ENCODE assay signal across 20 mouse cellular contexts in genomic region chr4:25337638-25338037, GRCm38 (mm10). TPM values are rescaled to one million over a fixed set of nuclear protein-coding genes. Genes with fewer than 3 reads are reported as not detected.
DNase-seq lines count a peak whose midpoint lies in the region; ATAC-seq and TF ChIP-seq lines count a peak whose summit lies in the region.
"Had no signal": no experiment of that assay in that cellular context is flagged by ENCODE, and none has a peak within 500 bp of the region (broad histone marks: within the 10 kb centered on the region; RNA-seq: fewer than 3 reads in every experiment).

No protein-coding gene starts in this region.

- POLR2A ChIA-PET in Patski (lab: Charles Lee) = no interaction called here

- no peaks in the 10 kb centered on the region for H3K36me3 ChIP-seq in hindbrain, postnatal 0 days (ENCODE audit: insufficient read depth, low read length)
- H3K36me3 ChIP-seq in hindbrain, embryonic 10.5 days = no peaks in the 10 kb centered on the region
- no peaks in the 10 kb centered on the region for H3K36me3 ChIP-seq in liver, adult 2 months (ENCODE audit: control insufficient read depth, insufficient read depth, low read length)
- H3K36me3 ChIP-seq in liver, embryonic 12.5 days = no peaks in the 10 kb centered on the region
- H3K36me3 ChIP-seq in ES-E14 (ENCODE audit: control insufficient read depth, insufficient read depth, low read length, poor library complexity, severe bottlenecking) = no peaks in the 10 kb centered on the region
- H3K36me3 ChIP-seq: embryonic facial prominence, embryonic 15.5 days; heart, embryonic 13.5 days; hindbrain, embryonic 12.5 days had no signal

- H3K4me3 ChIP-seq in hindbrain, postnatal 0 days (ENCODE audit: low read length) = no peak overlapping the region
- H3K4me3 ChIP-seq in hindbrain, embryonic 10.5 days = no peak overlapping the region
- H3K4me3 ChIP-seq in liver, adult 2 months (ENCODE audit: insufficient read depth, low read depth, low read length) = no peak overlapping the region
- H3K4me3 ChIP-seq in liver, embryonic 12.5 days = no peak overlapping the region
- no peak overlapping the region for H3K4me3 ChIP-seq in ES-E14 (ENCODE audit: insufficient read depth in 1 of 2, low read depth in 1 of 2, low read length in 2 of 2, poor library complexity in 1 of 2, severe bottlenecking in 1 of 2)
- H3K4me3 ChIP-seq: embryonic facial prominence, embryonic 15.5 days; erythroblast, embryonic 14.5 days; gastrocnemius, adult 2 months; heart, embryonic 13.5 days; hindbrain, embryonic 12.5 days had no signal

- H3K4me2 ChIP-seq in hindbrain, postnatal 0 days (ENCODE audit: low read depth, low read length) = no peak overlapping the region
- H3K4me2 ChIP-seq in liver, embryonic 12.5 days = no peak overlapping the region
- H3K4me2 ChIP-seq: embryonic facial prominence, embryonic 15.5 days; heart, embryonic 13.5 days; hindbrain, embryonic 12.5 days had no signal

- no peaks in the 10 kb centered on the region for H3K27me3 ChIP-seq in hindbrain, postnatal 0 days (ENCODE audit: insufficient read depth, low read length)
- no peaks in the 10 kb centered on the region for H3K27me3 ChIP-seq in hindbrain, embryonic 10.5 days (ENCODE audit: insufficient read depth, poor library complexity, severe bottlenecking)
- H3K27me3 ChIP-seq in liver, adult 2 months (ENCODE audit: control insufficient read depth, insufficient read depth, low read length) = no peaks in the 10 kb centered on the region
- H3K27me3 ChIP-seq in liver, embryonic 12.5 days (replicated peaks) = no peaks in the 10 kb centered on the region
- no peaks in the 10 kb centered on the region for H3K27me3 ChIP-seq in Patski
- H3K27me3 ChIP-seq: embryonic facial prominence, embryonic 15.5 days; heart, embryonic 13.5 days; hindbrain, embryonic 12.5 days had no signal

- no peak overlapping the region for H3K9ac ChIP-seq in hindbrain, postnatal 0 days (replicated peaks; ENCODE audit: low read length)
- no peak overlapping the region for H3K9ac ChIP-seq in liver, adult 2 months (ENCODE audit: low read depth, low read length)
- no peak overlapping the region for H3K9ac ChIP-seq in liver, embryonic 12.5 days
- no peak overlapping the region for H3K9ac ChIP-seq in ES-E14 (ENCODE audit: insufficient read depth, low read depth, low read length, poor library complexity, severe bottlenecking)
- H3K9ac ChIP-seq: embryonic facial prominence, embryonic 15.5 days; heart, embryonic 13.5 days; hindbrain, embryonic 12.5 days had no signal

- CTCF ChIA-PET in Patski (lab: Charles Lee) = interaction anchor here (1.4 kb wide), 1 partner anchor 8 kb away, joined by 3 read pairs; no protein-coding TSS in a partner anchor

- no peaks in the 10 kb centered on the region for H3K79me2 ChIP-seq in liver, adult 2 months (ENCODE audit: control insufficient read depth, insufficient read depth, low read length)

- 78% methylated on average over 1 of the region's 1 CpGs for WGBS in hindbrain, postnatal 0 days
- WGBS in hindbrain, embryonic 10.5 days = 81% methylated on average over 1 of the region's 1 CpGs
- 87% methylated on average over 1 of the region's 1 CpGs for WGBS in liver, adult 2 months
- 70% methylated on average over 1 of the region's 1 CpGs for WGBS in liver, embryonic 12.5 days (ENCODE audit: insufficient replicate concordance)

- TF ChIP-seq POLR2A in liver, adult 2 months (IDR thresholded peaks at IDR 0.05; ENCODE audit: extremely low read depth, insufficient read depth, low read length) = no peak

- H3K27ac ChIP-seq in hindbrain, postnatal 0 days = no peak overlapping the region
- no peak overlapping the region for H3K27ac ChIP-seq in hindbrain, embryonic 10.5 days
- H3K27ac ChIP-seq in liver, adult 2 months (replicated peaks; ENCODE audit: insufficient read depth, low read depth, low read length) = no peak overlapping the region
- H3K27ac ChIP-seq in liver, embryonic 12.5 days = no peak overlapping the region
- H3K27ac ChIP-seq in ES-E14 (ENCODE audit: insufficient read depth, low read depth, low read length, poor library complexity, severe bottlenecking) = no peak overlapping the region
- H3K27ac ChIP-seq: embryonic facial prominence, embryonic 15.5 days; gastrocnemius, adult 2 months; heart, embryonic 13.5 days; hindbrain, embryonic 12.5 days had no signal

- TF ChIP-seq CTCF in hindbrain, postnatal 0 days (IDR thresholded peaks at IDR 0.05; ENCODE audit: low read depth) = peak; percentile 20; the same call in 1 of the 2 replicates
- TF ChIP-seq CTCF in liver, adult 2 months (IDR thresholded peaks at IDR 0.05; ENCODE audit: low read depth, low read length) = no peak
- TF ChIP-seq CTCF in Patski (IDR thresholded peaks at IDR 0.05) = peak; percentile 28

- in situ Hi-C loops in ES-E14 (cut with MboI; ENCODE audit: low sequenced_read_pairs in 2 of 2, unreplicated experiment in 2 of 2) = no loop called here
- in situ Hi-C loops in Patski (cut with MboI; ENCODE audit: low pct_unique_long_range_greater_than_20kb) = no loop called here

- no peak for ATAC-seq in hindbrain, postnatal 0 days
- ATAC-seq in liver, embryonic 12.5 days = no peak
- ATAC-seq in Patski = no peak
- no peak for ATAC-seq in cerebellum, adult (ENCODE audit: insufficient number of reproducible peaks, low FRiP score, low TSS enrichment)
- ATAC-seq: hindbrain, embryonic 16.5 days had no signal

- no peaks in the 10 kb centered on the region for H3K4me1 ChIP-seq in hindbrain, postnatal 0 days (ENCODE audit: insufficient read depth, low read length)
- no peaks in the 10 kb centered on the region for H3K4me1 ChIP-seq in hindbrain, embryonic 10.5 days (replicated peaks)
- H3K4me1 ChIP-seq in liver, adult 2 months (ENCODE audit: control insufficient read depth, insufficient read depth, low read length) = no peaks in the 10 kb centered on the region
- H3K4me1 ChIP-seq in liver, embryonic 12.5 days = no peaks in the 10 kb centered on the region
- no peaks in the 10 kb centered on the region for H3K4me1 ChIP-seq in ES-E14 (ENCODE audit: control insufficient read depth in 2 of 2, insufficient read depth in 2 of 2, low read length in 2 of 2, poor library complexity in 1 of 2)
- H3K4me1 ChIP-seq: embryonic facial prominence, embryonic 15.5 days; heart, embryonic 13.5 days; hindbrain, embryonic 12.5 days had no signal

- no peaks in the 10 kb centered on the region for H3K9me3 ChIP-seq in hindbrain, postnatal 0 days (ENCODE audit: low read length)
- H3K9me3 ChIP-seq in hindbrain, embryonic 10.5 days = no peaks in the 10 kb centered on the region
- no peaks in the 10 kb centered on the region for H3K9me3 ChIP-seq in liver, embryonic 12.5 days (replicated peaks)
- H3K9me3 ChIP-seq in ES-E14 (ENCODE audit: control insufficient read depth, insufficient read depth, low read depth, low read length) = no peaks in the 10 kb centered on the region
- H3K9me3 ChIP-seq: embryonic facial prominence, embryonic 15.5 days; heart, embryonic 13.5 days; hindbrain, embryonic 12.5 days had no signal

- DNase-seq in hindbrain, postnatal 0 days (ENCODE audit: low spot score) = no peak
- DNase-seq in hindbrain, embryonic 10.5 days (ENCODE audit: low spot score) = no peak
- DNase-seq in liver, adult 2 months (ENCODE audit: extremely low read depth, low read depth, low spot score) = peak; percentile 12
- no peak for DNase-seq in ES-E14 (ENCODE audit: low read depth, low spot score)
- no peak for DNase-seq in Patski (ENCODE audit: low read depth, low spot score)
- DNase-seq in urinary bladder, adult 2 months (ENCODE audit: low spot score) = no peak
- DNase-seq: adrenal gland, adult 2 months; adrenal gland, postnatal 25 days; embryo, embryonic 11 days; gastrocnemius, adult 2 months; gastrocnemius, postnatal 36 days; heart, adult 11 months; heart, postnatal 36 days had no signal

TF ChIP-seq in ES-E14, 5 proteins besides CTCF, POLR2A, EP300 and RAD21:
- TF ChIP-seq MAFK (IDR thresholded peaks at IDR 0.05; ENCODE audit: insufficient read depth, low read depth, low read length) = no peak
- 0 out of 2 replicates have a peak, but pooled peaks have one; percentile 33 for TF ChIP-seq ZNF384 (IDR thresholded peaks at IDR 0.05; ENCODE audit: low read depth, low read length)
- no peak for TF ChIP-seq ZC3H11A (IDR thresholded peaks at IDR 0.05; ENCODE audit: borderline replicate concordance, low read depth, low read length)
- no peak for TF ChIP-seq CHD2 (IDR thresholded peaks at IDR 0.05; ENCODE audit: low read depth, low read length)
- no peak for TF ChIP-seq HCFC1 (IDR thresholded peaks at IDR 0.05; ENCODE audit: borderline replicate concordance, insufficient read depth, low read length)

RNA-seq across cellular contexts. Expression of gene Ufl1, which starts 56.0 kb away (rescaled TPM):
- total RNA-seq in hindbrain, postnatal 0 days (2014; rRNA removed) = 11.7 and 12.9 TPM in 2 replicates
- polyA plus RNA-seq in hindbrain, postnatal 0 days (2015; fragmentation: Nextera tagmentation; extraction: Ambion mirVana) = 51.1 and 54.0 TPM in 2 replicates
- polyA plus RNA-seq in hindbrain, embryonic 10.5 days (2016; fragmentation: Nextera tagmentation; extraction: Ambion mirVana) = 33.0 and 37.3 TPM in 2 replicates
- total RNA-seq in liver, adult 2 months (2014; rRNA removed) = 14.9 and 19.9 TPM in 2 replicates
- polyA plus RNA-seq in liver, adult 2 months (2012; rRNA removed) = 4.0 and 4.6 TPM in 2 replicates
- polyA plus RNA-seq in liver, embryonic 12.5 days (2016; fragmentation: Nextera tagmentation; extraction: Ambion mirVana) = 19.2 and 21.4 TPM in 2 replicates
- total RNA-seq in ES-E14 (2012; rRNA removed) = 10.4 and 17.4 TPM in 2 replicates
- 22.9 TPM for polyA plus RNA-seq in Patski (2021)
- 6.8 and 12.6 TPM in 2 replicates for polyA plus RNA-seq in urinary bladder, adult 2 months (2012; rRNA removed)
